Mouse (Mus musculus) kidney, adult 9 months (tissue): ENCODE results near the gene Rpl22l1.
"Not testable (repeated sequence)": the region's sequence is repeated elsewhere in the genome, so short reads cannot be mapped to it uniquely, and the experiment has no call there.

Source experiments
- DNase-seq: peaks from one replicate; pipeline ENCODE4 v3.0.0; 2022

The Rpl22l1 gene

GRCm38 (mm10) chr3:28805301-28806097 is at the start of gene Rpl22l1:
Rpl22l1 (plus strand) TSS chr3:28805436.
- DNase-seq, result peak; percentile 99

GRCm38 (mm10) chr3:28755477-28755876 is 49.8 kb upstream of the Rpl22l1 start:
- no peak for DNase-seq

GRCm38 (mm10) chr3:28761225-28761789 is 43.9 kb upstream of the Rpl22l1 start:
- DNase-seq, result no peak

GRCm38 (mm10) chr3:28766935-28767334 is 38.3 kb upstream of the Rpl22l1 start:
- no peak for DNase-seq

GRCm38 (mm10) chr3:28768222-28768621 is 37.0 kb upstream of the Rpl22l1 start:
- DNase-seq, result no peak

GRCm38 (mm10) chr3:28772919-28773318 is 32.3 kb upstream of the Rpl22l1 start:
- DNase-seq, result not testable (repeated sequence)

GRCm38 (mm10) chr3:28775361-28775760 is 29.9 kb upstream of the Rpl22l1 start:
- DNase-seq, result no peak

GRCm38 (mm10) chr3:28775958-28776357 is 29.3 kb upstream of the Rpl22l1 start:
- no peak for DNase-seq

GRCm38 (mm10) chr3:28776491-28776890 is 28.7 kb upstream of the Rpl22l1 start:
- DNase-seq, result no peak

- DNase-seq, result peak; percentile 62
Observed at GRCm38 (mm10) chr3:28780511-28780910, 24.7 kb upstream of the Rpl22l1 start.

- DNase-seq, result peak; percentile 95
Observed at GRCm38 (mm10) chr3:28780994-28781393, 24.2 kb upstream of the Rpl22l1 start, which contains the start of gene Eif5a2. Eif5a2 (plus strand) TSS chr3:28781276.

GRCm38 (mm10) chr3:28781422-28781821 is 23.8 kb upstream of the Rpl22l1 start:
- DNase-seq, result no peak

GRCm38 (mm10) chr3:28781848-28782247 is 23.4 kb upstream of the Rpl22l1 start:
- no peak for DNase-seq

GRCm38 (mm10) chr3:28784176-28784575 is 21.1 kb upstream of the Rpl22l1 start:
- DNase-seq, result no peak

GRCm38 (mm10) chr3:28794835-28795234 is 10.4 kb upstream of the Rpl22l1 start:
- DNase-seq, result no peak

- DNase-seq, result no peak
Observed at GRCm38 (mm10) chr3:28808039-28808643, 2.9 kb downstream of the Rpl22l1 start.

- DNase-seq, result peak; percentile 28
Observed at GRCm38 (mm10) chr3:28811441-28811840, 6.2 kb downstream of the Rpl22l1 start.

- peak; percentile 59 for DNase-seq
Observed at GRCm38 (mm10) chr3:28814361-28814760, 9.1 kb downstream of the Rpl22l1 start.

- DNase-seq, result no peak
Observed at GRCm38 (mm10) chr3:28816010-28816540, 10.8 kb downstream of the Rpl22l1 start.

GRCm38 (mm10) chr3:28826272-28826671 is 21.0 kb downstream of the Rpl22l1 start:
- no peak for DNase-seq

- no peak for DNase-seq
Observed at GRCm38 (mm10) chr3:28827605-28828004, 22.4 kb downstream of the Rpl22l1 start.

- DNase-seq, result no peak
Observed at GRCm38 (mm10) chr3:28829454-28829853, 24.2 kb downstream of the Rpl22l1 start.

GRCm38 (mm10) chr3:28836796-28837371 is 31.6 kb downstream of the Rpl22l1 start:
- DNase-seq, result no peak
